Mouse (Mus musculus) ES-CJ7 (cell line): ENCODE measurements around the gene Olfr356.

Source experiments
- DNase-seq: peaks from one replicate; pipeline ENCODE4 v3.0.0; 2011; ENCODE audit warnings: low read depth, low spot score

Gene Olfr356

GRCm38 (mm10) chr2:36936821-36937220, at the start of gene Olfr356:
TSS of gene Olfr356 (plus strand) at chr2:36937121.
- DNase-seq = no peak

- no peak for DNase-seq
These were observed 44.1 kb upstream of the Olfr356 start, which contains the start of gene Olfr353 for GRCm38 (mm10) chr2:36892836-36893235. TSS of gene Olfr353 (minus strand) at chr2:36892936.

- DNase-seq = no peak
These were observed 39.8 kb upstream of the Olfr356 start for GRCm38 (mm10) chr2:36897114-36897513.

GRCm38 (mm10) chr2:36905380-36905779, 31.5 kb upstream of the Olfr356 start, which contains the start of gene Olfr354:
TSS of gene Olfr354 (plus strand) at chr2:36905680.
- no peak for DNase-seq

- DNase-seq = no peak
These were observed 8.1 kb upstream of the Olfr356 start, which contains the start of gene Olfr355 for GRCm38 (mm10) chr2:36928797-36929196. TSS of gene Olfr355 (minus strand) at chr2:36928897.
